Mouse (Mus musculus) heart, embryonic 14.5 days (tissue): ENCODE measurements around the gene Gm21974. TPM values are rescaled to one million over a fixed set of nuclear protein-coding genes. Genes with fewer than 3 reads are reported as not detected.

Experiments used
- ATAC-seq: fragments of 200-750 bp; cut with Nextera tagmentation; 2 replicates; pipeline ENCODE4 v1.8.0; 2017; ENCODE audit warnings: low read depth, moderate TSS enrichment; ENCODE audit not compliant: insufficient number of reproducible peaks, insufficient read depth, low FRiP score
- H3K27ac ChIP-seq, 2 experiments: fragments of 200-500 bp in 1 of 2; fragments of 300-500 bp in 1 of 2; sonication (generic) in 1 of 2; replicated peaks in 1 of 2; 2 replicates each; pipeline ENCODE4 v1.5.1; 2012 to 2014; ENCODE audit warnings: low read depth in 2 of 2, low read length in 2 of 2, control low read depth in 1 of 2, mild to moderate bottlenecking in 1 of 2, mixed read lengths in 1 of 2; ENCODE audit not compliant: control insufficient read depth in 1 of 2, insufficient read depth in 1 of 2
- H3K27me3 ChIP-seq: fragments of 300-500 bp; sonication (generic); 2 replicates; pipeline ENCODE4 v1.6.1; 2014; ENCODE audit warnings: mild to moderate bottlenecking, low read length, control low read depth; ENCODE audit not compliant: control insufficient read depth, insufficient read depth
- H3K36me3 ChIP-seq: fragments of 300-500 bp; sonication (generic); 2 replicates; pipeline ENCODE4 v1.6.1; 2014; ENCODE audit warnings: mild to moderate bottlenecking, control low read depth, low read length, mixed read lengths; ENCODE audit not compliant: control insufficient read depth, insufficient read depth
- H3K4me1 ChIP-seq, 2 experiments: fragments of 200-500 bp in 1 of 2; fragments of 300-500 bp in 1 of 2; sonication (generic) in 1 of 2; 2 replicates each; pipeline ENCODE4 v1.6.1; 2012 to 2014; ENCODE audit warnings: low read length in 2 of 2, control low read depth in 1 of 2, mixed read lengths in 1 of 2; ENCODE audit not compliant: control insufficient read depth in 2 of 2, insufficient read depth in 2 of 2
- H3K4me2 ChIP-seq: fragments of 300-500 bp; sonication (generic); 2 replicates; pipeline ENCODE4 v1.6.1; 2014; ENCODE audit warnings: mild to moderate bottlenecking, low read length
- H3K4me3 ChIP-seq, 2 experiments: fragments of 200-500 bp in 1 of 2; fragments of 300-500 bp in 1 of 2; sonication (generic) in 1 of 2; 2 replicates each; pipeline ENCODE4 v1.5.1; 2012 to 2014; ENCODE audit warnings: low read length in 2 of 2, mild to moderate bottlenecking in 2 of 2, control low read depth in 1 of 2, low read depth in 1 of 2, moderate library complexity in 1 of 2; ENCODE audit not compliant: control insufficient read depth in 1 of 2, insufficient read depth in 1 of 2
- H3K9ac ChIP-seq: fragments of 300-500 bp; sonication (generic); 2 replicates; pipeline ENCODE4 v1.6.1; 2014; ENCODE audit warnings: mild to moderate bottlenecking, low read length
- H3K9me3 ChIP-seq: fragments of 300-500 bp; sonication (generic); 2 replicates; pipeline ENCODE4 v1.6.1; 2016; ENCODE audit warnings: low read length, control low read depth; ENCODE audit not compliant: control insufficient read depth
- WGBS: fragments of 180-500 bp; shearing (Covaris S2); extraction: QIAGEN DNeasy Blood & Tissue Kit; methylation state at CpG from one replicate; pipeline ENCODE4 v1.1.7; 2014; 5-methylcytosine and 5-hydroxymethylcytosine counted together
- polyA plus RNA-seq: library from polyadenylated mRNA; unstranded; fragments of >200 nt; fragmentation: Nextera tagmentation; extraction: Ambion mirVana; gene quantifications from 2 replicates; pipeline ENCODE4 v1.2.1, GENCODE M21; 2014

The Gm21974 gene
- polyA plus RNA-seq, 1 experiment from 2014 or later = not detected

GRCm38 (mm10) chr7:127888821-127889220, 6.4 kb downstream of the Gm21974 start:
- ATAC-seq = no peak
- Histone ChIP-seq H3K4me2 (no peak overlapping the region), H3K27me3 (no peaks in the 10 kb centered on the region), H3K9ac (no peak overlapping the region), H3K4me3 (no peak overlapping the region), H3K36me3 (peaks cover 90% of the 10 kb centered on the region), H3K27ac (no peak overlapping the region), H3K4me1 (peaks cover 4 to 8% of the 10 kb centered on the region in 2 experiments; a peak in 2 of 4 replicates), H3K9me3 (no peaks in the 10 kb centered on the region)
- 67% methylated on average over 3 of the region's 3 CpGs for WGBS

- WGBS = 82% methylated on average over 3 of the region's 3 CpGs
- Histone ChIP-seq H3K4me3 (no peak overlapping the region), H3K9ac (no peak overlapping the region), H3K9me3 (no peaks in the 10 kb centered on the region), H3K27ac (no peak overlapping the region), H3K27me3 (no peaks in the 10 kb centered on the region), H3K36me3 (peaks cover 90% of the 10 kb centered on the region), H3K4me1 (peaks cover 5 to 15% of the 10 kb centered on the region in 2 experiments; a peak in 2 of 4 replicates), H3K4me2 (no peak overlapping the region)
- ATAC-seq = no peak
Measured at GRCm38 (mm10) chr7:127887781-127888180, 7.5 kb downstream of the Gm21974 start.

- H3K9ac ChIP-seq = no peak overlapping the region
- H3K36me3 ChIP-seq = peaks cover 90% of the 10 kb centered on the region
- no peaks in the 10 kb centered on the region for H3K9me3 ChIP-seq
- H3K4me3 ChIP-seq = no peak overlapping the region
- no peak for ATAC-seq
- 72% methylated on average over 8 of the region's 8 CpGs for WGBS
- no peak overlapping the region for H3K4me2 ChIP-seq
- no peaks in the 10 kb centered on the region for H3K27me3 ChIP-seq
- peaks cover 5 to 15% of the 10 kb centered on the region in 2 experiments; a peak in 2 of 4 replicates for H3K4me1 ChIP-seq
- H3K27ac ChIP-seq = no peak overlapping the region
Measured at GRCm38 (mm10) chr7:127887191-127887590, 8.1 kb downstream of the Gm21974 start.

GRCm38 (mm10) chr7:127886551-127886950, 8.7 kb downstream of the Gm21974 start:
- Histone ChIP-seq H3K9ac (no peak overlapping the region), H3K27ac (no peak overlapping the region), H3K36me3 (peaks cover 93% of the 10 kb centered on the region), H3K4me3 (no peak overlapping the region), H3K9me3 (no peaks in the 10 kb centered on the region), H3K4me1 (peaks cover 5 to 15% of the 10 kb centered on the region in 2 experiments; a peak in 2 of 4 replicates), H3K27me3 (no peaks in the 10 kb centered on the region), H3K4me2 (no peak overlapping the region)
- ATAC-seq = no peak
- 86% methylated on average over 6 of the region's 6 CpGs for WGBS

GRCm38 (mm10) chr7:127885951-127886350, 9.3 kb downstream of the Gm21974 start:
- Histone ChIP-seq H3K4me1 (peaks cover 5 to 15% of the 10 kb centered on the region in 2 experiments; a peak in 2 of 4 replicates), H3K27ac (no peak overlapping the region), H3K4me3 (no peak overlapping the region), H3K36me3 (peaks cover 96% of the 10 kb centered on the region), H3K9me3 (no peaks in the 10 kb centered on the region), H3K27me3 (no peaks in the 10 kb centered on the region), H3K9ac (no peak overlapping the region), H3K4me2 (no peak overlapping the region)
- no peak for ATAC-seq
- WGBS = 64% methylated on average over 6 of the region's 6 CpGs

- ATAC-seq = no peak
- 79% methylated on average over 12 of the region's 12 CpGs for WGBS
Measured at GRCm38 (mm10) chr7:127880431-127880830, 14.8 kb downstream of the Gm21974 start.

GRCm38 (mm10) chr7:127879301-127879700, 16.0 kb downstream of the Gm21974 start:
- no peaks in the 10 kb centered on the region for H3K27me3 ChIP-seq
- peaks cover 67% of the 10 kb centered on the region for H3K36me3 ChIP-seq
- H3K4me3 ChIP-seq = no peak overlapping the region
- H3K9me3 ChIP-seq = no peaks in the 10 kb centered on the region
- H3K4me2 ChIP-seq = no peak overlapping the region
- 93% methylated on average over 9 of the region's 9 CpGs for WGBS
- H3K27ac ChIP-seq = no peak overlapping the region
- no peak overlapping the region for H3K9ac ChIP-seq
- H3K4me1 ChIP-seq = peaks cover 5 to 28% of the 10 kb centered on the region in 2 experiments; a peak in 2 of 4 replicates
- ATAC-seq = no peak

More at GRCm38 (mm10) chr7:127880431-127880830, 14.8 kb downstream of the Gm21974 start:
- no peak overlapping the region for H3K4me3 ChIP-seq
- no peaks in the 10 kb centered on the region for H3K27me3 ChIP-seq
- H3K9me3 ChIP-seq = no peaks in the 10 kb centered on the region
- H3K27ac ChIP-seq = no peak overlapping the region
- H3K36me3 ChIP-seq = peaks cover 78% of the 10 kb centered on the region
- no peak overlapping the region for H3K9ac ChIP-seq
- H3K4me1 ChIP-seq = peaks cover 5 to 21% of the 10 kb centered on the region in 2 experiments; a peak in 2 of 4 replicates
- H3K4me2 ChIP-seq = no peak overlapping the region
